9 mouse cellular contexts compared by ENCODE assay signal in the genomic region with DNA sequence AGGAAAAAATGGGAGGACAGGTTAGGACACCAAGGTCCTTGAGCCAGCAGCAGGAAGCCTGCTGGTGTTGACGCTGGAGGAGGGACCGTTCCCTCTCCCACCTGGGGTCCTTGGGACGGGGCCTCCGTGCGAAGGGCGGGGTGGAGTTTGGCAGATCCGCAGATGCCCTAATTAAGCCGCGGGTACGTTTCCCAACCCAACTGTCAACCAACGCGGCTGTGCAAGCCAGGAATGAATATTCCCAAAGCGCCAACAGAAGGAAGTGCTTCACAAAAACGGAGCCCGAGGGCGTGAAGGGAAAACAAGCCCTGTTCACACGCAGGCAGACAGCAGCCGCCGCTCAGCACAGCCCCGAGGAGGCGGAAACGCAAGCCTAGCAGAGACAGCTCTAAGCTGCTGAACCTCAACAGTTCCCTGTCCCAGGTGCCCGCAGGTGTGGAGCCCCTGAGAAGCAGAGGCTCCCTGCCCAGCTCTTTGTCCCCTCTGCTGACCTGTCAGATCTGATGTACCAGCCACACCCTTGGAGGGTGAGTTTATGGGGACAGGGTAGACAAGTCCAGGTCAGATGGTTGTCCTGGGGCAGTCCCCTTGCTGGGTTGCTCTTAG.
DNase-seq lines count a peak whose midpoint lies in the region; ATAC-seq and TF ChIP-seq lines count a peak whose summit lies in the region.
"Had no signal": no experiment of that assay in that cellular context is flagged by ENCODE, and none has a peak within 500 bp of the region (broad histone marks: within the 10 kb centered on the region; RNA-seq: fewer than 3 reads in every experiment).

No protein-coding gene starts in this region.

- no peak for DNase-seq in kidney, adult 2 months
- peak; percentile 58 for DNase-seq in forebrain, embryonic 11.5 days (ENCODE audit: low spot score)
- peak; percentile 40 for DNase-seq in limb, embryonic 10.5 days (ENCODE audit: low spot score)
- no peak for DNase-seq in spleen, adult 18-20 months
- DNase-seq in adrenal gland, adult (ENCODE audit: inconsistent age in 2 of 2, low spot score in 1 of 2): no peak

- H3K9ac ChIP-seq in kidney, embryonic 16.5 days (replicated peaks; ENCODE audit: low read length): peak overlapping the region; percentile 41; the same call in 1 of the 2 replicates
- no peak overlapping the region for H3K9ac ChIP-seq in forebrain, embryonic 11.5 days (ENCODE audit: low read length)
- H3K9ac ChIP-seq in hindbrain, embryonic 13.5 days: peak overlapping the region; percentile 49
- H3K9ac ChIP-seq in neural tube, embryonic 15.5 days (replicated peaks): peak overlapping the region; percentile 27; the same call in 1 of the 2 replicates

- TF ChIP-seq POLR2A in kidney, adult 2 months (IDR thresholded peaks at IDR 0.05; ENCODE audit: low read depth, low read length): no peak

- H3K9me3 ChIP-seq in kidney, embryonic 16.5 days (ENCODE audit: low read length): no peaks in the 10 kb centered on the region
- H3K9me3 ChIP-seq in forebrain, embryonic 11.5 days (ENCODE audit: control insufficient read depth, low read length): no peaks in the 10 kb centered on the region
- H3K9me3 ChIP-seq in hindbrain, embryonic 13.5 days: no peaks in the 10 kb centered on the region
- H3K9me3 ChIP-seq in limb, embryonic 10.5 days (replicated peaks): no peaks in the 10 kb centered on the region
- H3K9me3 ChIP-seq in neural tube, embryonic 15.5 days (replicated peaks): no peaks in the 10 kb centered on the region

- H3K4me1 ChIP-seq in kidney, embryonic 16.5 days (ENCODE audit: insufficient read depth, low read length): peaks cover 4% of the 10 kb centered on the region; the same call in 1 of the 2 replicates
- no peaks in the 10 kb centered on the region for H3K4me1 ChIP-seq in kidney, adult 2 months (ENCODE audit: control insufficient read depth, insufficient read depth, low read length)
- no peaks in the 10 kb centered on the region for H3K4me1 ChIP-seq in forebrain, embryonic 11.5 days (replicated peaks; ENCODE audit: control insufficient read depth, insufficient read depth, low read length)
- H3K4me1 ChIP-seq in hindbrain, embryonic 13.5 days (replicated peaks): peaks cover 10% of the 10 kb centered on the region
- H3K4me1 ChIP-seq in limb, embryonic 10.5 days: peaks cover 8% of the 10 kb centered on the region
- peaks cover 7% of the 10 kb centered on the region for H3K4me1 ChIP-seq in neural tube, embryonic 15.5 days

- no peaks in the 10 kb centered on the region for H3K36me3 ChIP-seq in kidney, embryonic 16.5 days (ENCODE audit: insufficient read depth, low read length)
- no peaks in the 10 kb centered on the region for H3K36me3 ChIP-seq in kidney, adult 2 months (ENCODE audit: control insufficient read depth, insufficient read depth, low read length)
- H3K36me3 ChIP-seq in forebrain, embryonic 11.5 days (ENCODE audit: control insufficient read depth, insufficient read depth, low read length): no peaks in the 10 kb centered on the region
- no peaks in the 10 kb centered on the region for H3K36me3 ChIP-seq in hindbrain, embryonic 13.5 days
- no peaks in the 10 kb centered on the region for H3K36me3 ChIP-seq in limb, embryonic 10.5 days
- no peaks in the 10 kb centered on the region for H3K36me3 ChIP-seq in neural tube, embryonic 15.5 days

- H3K27me3 ChIP-seq in kidney, embryonic 16.5 days (ENCODE audit: insufficient read depth, low read length): peaks cover 15% of the 10 kb centered on the region
- H3K27me3 ChIP-seq in kidney, adult 2 months (replicated peaks; ENCODE audit: control insufficient read depth, insufficient read depth, low read length): no peaks in the 10 kb centered on the region
- H3K27me3 ChIP-seq in forebrain, embryonic 11.5 days (ENCODE audit: control insufficient read depth, insufficient read depth, low read length): 0 out of 2 replicates have a peak, but pooled peaks cover 2% of the 10 kb centered on the region
- peaks cover 19% of the 10 kb centered on the region for H3K27me3 ChIP-seq in hindbrain, embryonic 13.5 days
- peaks cover 43% of the 10 kb centered on the region for H3K27me3 ChIP-seq in limb, embryonic 10.5 days (ENCODE audit: low read depth, poor library complexity, severe bottlenecking)
- H3K27me3 ChIP-seq in neural tube, embryonic 15.5 days (replicated peaks): 0 out of 2 replicates have a peak, but pooled peaks cover 14% of the 10 kb centered on the region
- H3K27me3 ChIP-seq: Patski had no signal

- peak; percentile 71; the same call in 1 of the 2 replicates for ATAC-seq in kidney, embryonic 16.5 days (ENCODE audit: low FRiP score, low TSS enrichment)
- ATAC-seq in forebrain, embryonic 11.5 days (replicated peaks; ENCODE audit: low FRiP score): no peak
- peak; percentile 72 for ATAC-seq in hindbrain, embryonic 13.5 days (ENCODE audit: low FRiP score)
- peak; percentile 82; the same call in 1 of the 2 replicates for ATAC-seq in neural tube, embryonic 15.5 days (ENCODE audit: low FRiP score)
- ATAC-seq: Patski had no signal

- no peak for TF ChIP-seq CTCF in kidney, adult 2 months (conservative IDR thresholded peaks at IDR 0.05; ENCODE audit: insufficient read depth, insufficient read length, low read depth, low read length)

- H3K27ac ChIP-seq in kidney, embryonic 16.5 days (ENCODE audit: low read length): no peak overlapping the region
- no peak overlapping the region for H3K27ac ChIP-seq in kidney, adult 2 months (ENCODE audit: insufficient read depth, low read depth, low read length)
- no peak overlapping the region for H3K27ac ChIP-seq in forebrain, embryonic 11.5 days (ENCODE audit: low read depth, low read length)
- no peak overlapping the region for H3K27ac ChIP-seq in hindbrain, embryonic 13.5 days
- 0 out of 2 replicates have a peak overlapping the region, but pooled peaks have one; percentile 21 for H3K27ac ChIP-seq in limb, embryonic 10.5 days
- no peak overlapping the region for H3K27ac ChIP-seq in neural tube, embryonic 15.5 days (replicated peaks)

- H3K4me3 ChIP-seq in kidney, embryonic 16.5 days (ENCODE audit: low read length): peak overlapping the region; percentile 26
- no peak overlapping the region for H3K4me3 ChIP-seq in kidney, adult 2 months (ENCODE audit: insufficient read depth, low read depth, low read length)
- no peak overlapping the region for H3K4me3 ChIP-seq in forebrain, embryonic 11.5 days (ENCODE audit: low read depth, low read length)
- H3K4me3 ChIP-seq in hindbrain, embryonic 13.5 days: peak overlapping the region; percentile 34
- peak overlapping the region; percentile 40 for H3K4me3 ChIP-seq in limb, embryonic 10.5 days
- peak overlapping the region; percentile 29 for H3K4me3 ChIP-seq in neural tube, embryonic 15.5 days (replicated peaks)

- 1% methylated on average over 23 of the region's 23 CpGs for WGBS in kidney, embryonic 16.5 days
- WGBS in kidney, adult 2 months: 7% methylated on average over 23 of the region's 23 CpGs
- WGBS in forebrain, embryonic 11.5 days: 1% methylated on average over 23 of the region's 23 CpGs
- 2% methylated on average over 23 of the region's 23 CpGs for WGBS in hindbrain, embryonic 13.5 days
- WGBS in limb, embryonic 10.5 days: 1% methylated on average over 23 of the region's 23 CpGs
- WGBS in neural tube, embryonic 15.5 days: 2% methylated on average over 23 of the region's 23 CpGs

- H3K4me2 ChIP-seq in kidney, embryonic 16.5 days (replicated peaks; ENCODE audit: low read depth, low read length): peak overlapping the region; percentile 50
- H3K4me2 ChIP-seq in forebrain, embryonic 11.5 days (ENCODE audit: low read depth, low read length, severe bottlenecking): peak overlapping the region; percentile 29
- H3K4me2 ChIP-seq in hindbrain, embryonic 13.5 days: peak overlapping the region; percentile 57
- H3K4me2 ChIP-seq in neural tube, embryonic 15.5 days: peak overlapping the region; percentile 55

Comparison
In these comparisons a context has a peak if more than half of its experiments do, and no peak if none do; other contexts are left out.
1. H3K4me3 ChIP-seq: peak in kidney, embryonic 16.5 days (single experiment), hindbrain, embryonic 13.5 days (single experiment), limb, embryonic 10.5 days (single experiment) and neural tube, embryonic 15.5 days (single experiment); none in kidney, adult 2 months (single experiment) and forebrain, embryonic 11.5 days (single experiment).
2. DNase-seq: peak in forebrain, embryonic 11.5 days (single experiment) and limb, embryonic 10.5 days (single experiment); none in kidney, adult 2 months (single experiment), spleen, adult 18-20 months (0 of 2) and adrenal gland, adult (0 of 2).
3. Peak in every context shown above with its lines, with median percentiles within 50 percentile points of each other: H3K4me2 ChIP-seq.